Mouse (Mus musculus) neural tube, embryonic 14.5 days (tissue): ENCODE results near the gene Atp6v0b. TPM values are rescaled to one million over a fixed set of nuclear protein-coding genes. Genes with fewer than 3 reads are reported as not detected.

Experiments used
- ATAC-seq: fragments of 200-750 bp; cut with Nextera tagmentation; 2 replicates; pipeline ENCODE4 v1.8.0; 2017; ENCODE audit warnings: low read depth, mild to moderate bottlenecking, moderate TSS enrichment, moderate library complexity
- H3K27ac ChIP-seq: fragments of 300-500 bp; sonication (generic); 2 replicates; pipeline ENCODE4 v1.5.1; 2014; ENCODE audit warnings: low read depth, mild to moderate bottlenecking, control low read depth, low read length, moderate library complexity, mixed read lengths
- H3K27me3 ChIP-seq: fragments of 300-500 bp; sonication (generic); 2 replicates; pipeline ENCODE4 v1.6.1; 2014; ENCODE audit warnings: low read length; ENCODE audit not compliant: control insufficient read depth, insufficient read depth
- H3K36me3 ChIP-seq: fragments of 300-500 bp; sonication (generic); 2 replicates; pipeline ENCODE4 v1.6.1; 2014; ENCODE audit warnings: low read length, mixed read lengths; ENCODE audit not compliant: control insufficient read depth, insufficient read depth
- H3K4me1 ChIP-seq: fragments of 300-500 bp; sonication (generic); 2 replicates; pipeline ENCODE4 v1.6.1; 2014; ENCODE audit warnings: low read length; ENCODE audit not compliant: control insufficient read depth, insufficient read depth
- H3K4me2 ChIP-seq: fragments of 300-500 bp; sonication (generic); 2 replicates; pipeline ENCODE4 v1.6.1; 2014; ENCODE audit warnings: mild to moderate bottlenecking, low read depth, low read length, control low read depth
- H3K4me3 ChIP-seq: fragments of 300-500 bp; sonication (generic); 2 replicates; pipeline ENCODE4 v1.5.1; 2014; ENCODE audit warnings: low read depth, low read length, control low read depth, mixed read lengths
- H3K9ac ChIP-seq: fragments of 300-500 bp; sonication (generic); replicated peaks from 2 replicates; pipeline ENCODE4 v1.6.1; 2014; ENCODE audit warnings: low read depth, mild to moderate bottlenecking, control low read depth, low read length, mixed read lengths
- H3K9me3 ChIP-seq: fragments of 300-500 bp; sonication (generic); 2 replicates; pipeline ENCODE4 v1.6.1; 2016; ENCODE audit warnings: low read length; ENCODE audit not compliant: control insufficient read depth
- WGBS: fragments of 180-500 bp; shearing (Covaris S2); extraction: QIAGEN DNeasy Blood & Tissue Kit; methylation state at CpG from one replicate; pipeline ENCODE4 v1.1.7; 2014; 5-methylcytosine and 5-hydroxymethylcytosine counted together
- polyA plus RNA-seq: library from polyadenylated mRNA; unstranded; fragments of >200 nt; fragmentation: Nextera tagmentation; extraction: Ambion mirVana; gene quantifications from 2 replicates; pipeline ENCODE4 v1.2.1, GENCODE M21; 2014

Gene Atp6v0b
- polyA plus RNA-seq, 1 experiment from 2014 or later = 652 TPM

DNA sequence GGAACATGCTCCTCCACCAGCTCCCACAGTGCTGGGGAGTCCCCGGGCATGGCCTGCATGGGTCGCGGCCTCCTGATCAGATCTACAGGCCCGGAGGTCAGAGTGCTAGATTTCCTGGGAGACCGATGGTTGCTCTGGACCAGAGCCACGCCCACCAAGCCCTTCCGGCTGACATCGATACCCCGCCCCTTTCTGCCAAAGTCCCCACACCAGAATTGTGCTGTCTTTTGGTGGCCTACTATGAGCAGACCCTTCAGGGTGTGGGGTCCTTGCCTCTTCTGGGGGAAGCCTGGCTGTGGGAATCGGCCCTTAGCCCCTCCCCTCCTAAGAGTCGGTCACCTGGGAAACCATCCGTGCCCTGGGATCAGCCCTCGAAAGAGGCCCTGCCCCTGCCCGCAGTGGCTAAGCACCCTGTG, 14.7 kb downstream of the Atp6v0b start, which contains the start of gene Ccdc24:
Gene Ccdc24, minus strand, starts transcription at position 87 of the 416 bp plus-strand sequence.
- Histone ChIP-seq H3K4me2 (0 out of 2 replicates have a peak within 1 kb of the TSS, but pooled peaks have one; percentile 14), H3K4me3 (no peak within 1 kb of the TSS), H3K27ac (no peak within 1 kb of the TSS), H3K36me3 (peaks cover 30% of the 10 kb centered on the region; the same call in 1 of the 2 replicates), H3K4me1 (no peaks in the 10 kb centered on the region), H3K9ac (0 out of 2 replicates have a peak within 1 kb of the TSS, but pooled peaks have one; percentile 11), H3K9me3 (no peaks in the 10 kb centered on the region), H3K27me3 (no peaks in the 10 kb centered on the region)
- WGBS = 10% methylated on average over 14 of the region's 14 CpGs
- no peak; the same call in 1 of the 2 replicates for ATAC-seq

DNA sequence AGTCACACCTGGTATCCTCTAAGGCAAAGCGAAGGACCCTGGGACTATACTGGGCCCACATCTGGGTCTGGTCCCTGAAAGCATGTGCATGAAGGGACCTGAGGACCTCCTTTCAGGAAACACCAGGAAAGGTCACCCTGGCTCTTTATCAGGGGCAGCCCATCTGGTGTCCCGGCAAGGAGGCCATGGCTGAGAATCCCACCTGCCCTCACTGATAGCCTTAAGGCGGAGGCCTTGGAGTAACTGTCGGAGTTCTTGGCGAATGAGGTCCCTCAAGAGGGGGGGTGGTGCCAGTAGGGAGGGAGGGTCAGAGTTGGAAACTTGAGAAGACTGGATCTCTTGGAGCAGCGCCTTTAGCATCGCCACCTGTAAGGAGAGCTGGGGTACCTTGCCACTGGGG, 15.3 kb downstream of the Atp6v0b start:
- peaks cover 23% of the 10 kb centered on the region; the same call in 1 of the 2 replicates for H3K36me3 ChIP-seq
- H3K4me1 ChIP-seq = no peaks in the 10 kb centered on the region
- no peak overlapping the region for H3K4me3 ChIP-seq
- H3K4me2 ChIP-seq = no peak overlapping the region
- no peak overlapping the region for H3K27ac ChIP-seq
- no peak for ATAC-seq
- H3K9ac ChIP-seq = no peak overlapping the region
- 77% methylated on average over 7 of the region's 7 CpGs for WGBS
- H3K27me3 ChIP-seq = no peaks in the 10 kb centered on the region
- H3K9me3 ChIP-seq = no peaks in the 10 kb centered on the region

DNA sequence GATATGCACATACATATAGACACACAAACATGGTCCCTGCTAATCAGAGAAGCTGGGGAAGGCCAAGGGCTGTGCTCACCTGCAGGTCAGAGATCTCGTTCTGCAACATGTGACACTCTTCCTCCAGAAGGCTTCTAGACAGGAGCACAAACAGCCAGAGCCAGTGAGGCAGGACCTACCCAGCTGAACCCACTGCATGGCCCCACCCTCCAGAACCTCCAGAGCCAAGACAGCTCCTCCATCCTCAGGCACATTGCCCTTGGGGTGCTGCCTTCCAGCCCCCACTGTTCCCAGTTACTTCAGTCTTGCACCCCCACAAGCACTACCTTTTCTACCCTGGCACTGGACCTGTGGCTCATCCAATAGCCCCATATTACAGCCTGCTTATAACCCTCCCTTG, 16.7 kb downstream of the Atp6v0b start:
- Histone ChIP-seq H3K27ac (no peak overlapping the region), H3K9ac (no peak overlapping the region), H3K4me2 (no peak overlapping the region), H3K9me3 (no peaks in the 10 kb centered on the region), H3K27me3 (no peaks in the 10 kb centered on the region), H3K4me1 (peaks cover 7% of the 10 kb centered on the region; the same call in 1 of the 2 replicates), H3K36me3 (peaks cover 15% of the 10 kb centered on the region; the same call in 1 of the 2 replicates), H3K4me3 (no peak overlapping the region)
- 62% methylated on average over 1 of the region's 1 CpGs for WGBS
- no peak for ATAC-seq

DNA sequence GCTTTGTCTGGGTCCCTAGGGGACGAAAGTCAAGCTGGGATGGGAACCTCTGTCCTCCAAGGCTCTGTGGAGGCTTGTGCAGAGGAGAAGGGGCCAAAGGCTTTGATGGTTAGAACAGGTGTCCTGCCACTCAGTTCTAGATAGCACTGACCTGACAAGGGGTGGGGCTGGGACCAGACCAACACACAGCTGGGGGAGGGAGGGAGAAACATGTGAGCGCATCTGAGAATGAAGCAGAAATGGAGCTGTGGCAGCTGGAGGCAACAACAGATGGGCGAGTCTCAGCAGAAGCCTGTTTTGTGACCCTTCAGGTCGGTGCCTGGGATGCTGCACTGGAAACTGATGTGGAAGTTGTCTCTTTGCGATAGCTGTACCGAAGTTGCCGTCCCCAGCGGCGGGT, 17.8 kb downstream of the Atp6v0b start:
- 73% methylated on average over 9 of the region's 9 CpGs for WGBS
- no peak overlapping the region for H3K9ac ChIP-seq
- H3K4me2 ChIP-seq = no peak overlapping the region
- H3K36me3 ChIP-seq = peaks cover 9% of the 10 kb centered on the region; the same call in 1 of the 2 replicates
- H3K27ac ChIP-seq = no peak overlapping the region
- no peak for ATAC-seq
- H3K27me3 ChIP-seq = no peaks in the 10 kb centered on the region
- H3K9me3 ChIP-seq = no peaks in the 10 kb centered on the region
- no peak overlapping the region for H3K4me3 ChIP-seq
- peaks cover 7% of the 10 kb centered on the region; the same call in 1 of the 2 replicates for H3K4me1 ChIP-seq

DNA sequence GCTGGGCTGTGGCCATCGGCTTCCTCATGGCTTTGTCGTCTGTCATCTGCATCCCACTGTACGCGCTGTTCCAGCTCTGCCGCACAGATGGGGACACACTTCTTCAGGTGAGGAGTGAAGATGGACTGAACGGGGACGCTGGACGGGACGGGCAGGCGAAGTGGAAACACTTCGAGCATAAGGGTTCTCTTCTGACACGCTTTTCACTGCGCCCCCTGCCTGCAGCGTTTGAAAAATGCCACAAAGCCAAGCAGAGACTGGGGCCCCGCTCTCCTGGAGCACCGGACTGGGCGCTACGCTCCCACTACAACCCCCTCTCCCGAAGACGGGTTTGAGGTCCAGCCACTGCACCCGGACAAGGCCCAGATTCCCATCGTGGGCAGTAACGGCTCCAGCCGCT, 19.3 kb downstream of the Atp6v0b start:
- Histone ChIP-seq H3K9ac (no peak overlapping the region), H3K4me3 (no peak overlapping the region), H3K9me3 (no peaks in the 10 kb centered on the region), H3K4me1 (peaks cover 7% of the 10 kb centered on the region; the same call in 1 of the 2 replicates), H3K36me3 (no peaks in the 10 kb centered on the region), H3K4me2 (no peak overlapping the region), H3K27ac (no peak overlapping the region), H3K27me3 (no peaks in the 10 kb centered on the region)
- 15% methylated on average over 24 of the region's 24 CpGs for WGBS
- no peak for ATAC-seq

DNA sequence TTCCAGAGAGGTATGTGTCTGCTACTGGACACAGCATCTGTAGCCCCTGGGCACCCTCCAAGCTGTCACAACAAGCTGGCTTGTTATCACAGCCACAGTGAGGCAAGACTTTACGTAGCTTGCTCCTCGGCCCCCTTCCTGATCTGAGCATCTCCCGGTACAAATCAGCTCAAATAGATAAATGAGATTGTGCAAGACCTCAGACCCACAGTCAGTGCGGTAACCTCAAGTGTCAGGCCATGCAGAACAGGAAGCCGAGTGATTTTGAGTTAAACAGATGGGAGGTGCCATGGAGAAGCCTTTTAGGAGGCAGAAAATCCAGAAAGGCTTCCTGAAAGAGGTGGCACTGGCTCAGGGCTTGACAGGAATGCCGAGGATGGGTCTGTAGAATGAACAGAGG, 20.1 kb downstream of the Atp6v0b start:
- 85% methylated on average over 6 of the region's 6 CpGs for WGBS
- no peak overlapping the region for H3K4me2 ChIP-seq

DNA sequence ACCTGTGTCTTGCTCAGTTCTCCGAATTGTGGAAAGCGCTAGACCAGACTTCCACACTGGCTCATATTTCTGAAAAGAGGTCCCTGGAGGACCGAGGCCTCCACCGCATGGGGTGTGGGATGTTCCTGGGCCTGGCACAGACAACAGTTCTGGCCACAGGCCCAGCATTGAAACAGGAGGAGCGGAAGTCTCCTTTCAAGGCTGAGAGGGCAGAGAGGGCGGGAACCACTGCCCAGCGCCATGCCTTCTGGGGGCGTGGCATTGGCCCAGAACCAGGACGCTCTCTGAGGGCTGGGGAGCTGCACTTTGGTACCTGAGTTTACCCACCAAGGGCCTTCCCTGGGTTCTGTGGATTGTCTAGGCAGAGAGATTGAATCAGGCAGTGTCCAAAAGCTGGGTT, 21.1 kb downstream of the Atp6v0b start:
- Histone ChIP-seq H3K4me3 (no peak overlapping the region), H3K4me2 (no peak overlapping the region), H3K4me1 (peaks cover 7% of the 10 kb centered on the region; the same call in 1 of the 2 replicates), H3K9ac (no peak overlapping the region), H3K9me3 (no peaks in the 10 kb centered on the region), H3K36me3 (no peaks in the 10 kb centered on the region), H3K27ac (0 out of 2 replicates have a peak overlapping the region, but pooled peaks have one; percentile 34), H3K27me3 (no peaks in the 10 kb centered on the region)
- WGBS = 53% methylated on average over 9 of the region's 9 CpGs
- peak; percentile 32; the same call in 1 of the 2 replicates for ATAC-seq

More for the DNA sequence above, 20.1 kb downstream of the Atp6v0b start:
- Histone ChIP-seq H3K4me1 (peaks cover 7% of the 10 kb centered on the region; the same call in 1 of the 2 replicates), H3K9me3 (no peaks in the 10 kb centered on the region), H3K4me3 (no peak overlapping the region), H3K36me3 (no peaks in the 10 kb centered on the region), H3K9ac (no peak overlapping the region), H3K27ac (no peak overlapping the region), H3K27me3 (no peaks in the 10 kb centered on the region)
- ATAC-seq = no peak

DNA sequence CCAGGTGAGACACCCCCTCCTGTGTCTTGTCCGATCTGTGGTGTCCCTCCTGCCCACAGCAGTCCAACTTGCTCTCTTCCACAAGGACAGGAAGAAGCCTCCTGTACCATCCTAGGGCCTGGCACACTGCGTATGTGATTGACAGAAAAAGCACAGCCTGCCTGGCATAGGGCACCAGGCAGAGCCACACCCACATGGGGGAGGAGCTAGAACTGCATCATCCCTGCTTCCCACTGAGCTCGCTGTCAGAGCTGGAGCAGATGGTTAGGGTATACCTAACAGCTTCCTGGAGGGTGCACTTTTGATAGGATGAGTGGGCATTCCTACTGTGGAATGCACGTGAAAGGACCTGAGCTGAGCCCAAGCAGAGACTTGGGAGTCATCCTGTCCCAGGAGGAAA, 24.3 kb downstream of the Atp6v0b start:
- no peaks in the 10 kb centered on the region for H3K27me3 ChIP-seq
- 38% methylated on average over 4 of the region's 4 CpGs for WGBS
- H3K9me3 ChIP-seq = no peaks in the 10 kb centered on the region
- H3K36me3 ChIP-seq = no peaks in the 10 kb centered on the region
- peaks cover 11% of the 10 kb centered on the region; the same call in 1 of the 2 replicates for H3K4me1 ChIP-seq
- H3K9ac ChIP-seq = no peak overlapping the region
- no peak overlapping the region for H3K4me2 ChIP-seq
- ATAC-seq = peak; percentile 79
- H3K27ac ChIP-seq = no peak overlapping the region
- H3K4me3 ChIP-seq = no peak overlapping the region

DNA sequence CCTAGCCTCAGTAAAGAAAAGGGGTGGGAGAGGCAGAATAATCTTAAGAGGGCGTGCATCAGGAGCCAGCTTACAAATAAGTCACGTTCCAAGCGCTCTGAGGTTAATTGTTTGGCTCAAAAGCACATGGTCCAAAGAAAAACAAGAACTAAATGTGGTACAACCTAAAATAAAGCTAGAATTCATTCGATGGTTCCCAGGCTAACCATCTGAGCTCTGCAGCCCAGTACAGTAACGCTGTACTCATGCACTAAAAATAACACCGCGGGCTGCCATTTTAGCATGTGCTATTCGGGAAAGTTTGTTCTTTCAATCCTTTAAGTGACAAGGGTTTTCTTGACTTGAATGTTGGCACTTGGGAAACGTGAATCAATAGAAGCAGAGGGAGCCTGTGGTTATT, 26.6 kb downstream of the Atp6v0b start:
- no peak overlapping the region for H3K4me2 ChIP-seq
- peaks cover 4% of the 10 kb centered on the region; the same call in 1 of the 2 replicates for H3K4me1 ChIP-seq
- no peak overlapping the region for H3K9ac ChIP-seq
- no peak for ATAC-seq
- no peaks in the 10 kb centered on the region for H3K9me3 ChIP-seq
- no peaks in the 10 kb centered on the region for H3K27me3 ChIP-seq
- 87% methylated on average over 9 of the region's 9 CpGs for WGBS
- H3K4me3 ChIP-seq = no peak overlapping the region
- H3K27ac ChIP-seq = no peak overlapping the region
- no peaks in the 10 kb centered on the region for H3K36me3 ChIP-seq
